Mouse (Mus musculus): ENCODE results near the gene Zfp593. TPM values are rescaled to one million over a fixed set of nuclear protein-coding genes. Genes with fewer than 3 reads are reported as not detected.

The Zfp593 gene
- polyA plus RNA-seq, 1 experiment from 2014 or later = 12.6 TPM

GRCm38 (mm10) chr4:134258354-134258753 lies 13.0 kb upstream of the Zfp593 start:
- H3K36me3 ChIP-seq (ENCODE audit: control insufficient read depth, insufficient read depth, low read length) = no peaks in the 10 kb centered on the region
- H3K27ac ChIP-seq (ENCODE audit: low read length) = peak overlapping the region; percentile 73
- H3K4me1 ChIP-seq (replicated peaks; ENCODE audit: control insufficient read depth, insufficient read depth, low read length) = peaks cover 28% of the 10 kb centered on the region
- peaks cover 9% of the 10 kb centered on the region for H3K27me3 ChIP-seq (ENCODE audit: control insufficient read depth, insufficient read depth, low read depth, low read length)
- no peak overlapping the region for H3K4me3 ChIP-seq (ENCODE audit: low read length)
- no peaks in the 10 kb centered on the region for H3K9me3 ChIP-seq (ENCODE audit: control insufficient read depth, low read length)
- no peak overlapping the region for H3K9ac ChIP-seq (ENCODE audit: low read length)
- ATAC-seq (ENCODE audit: low read depth) = 0 out of 2 replicates have a peak, but pooled peaks have one; percentile 24
- H3K4me2 ChIP-seq (ENCODE audit: low read depth, low read length) = peak overlapping the region; percentile 4
- WGBS = 33% methylated on average over 11 of the region's 11 CpGs

DNA sequence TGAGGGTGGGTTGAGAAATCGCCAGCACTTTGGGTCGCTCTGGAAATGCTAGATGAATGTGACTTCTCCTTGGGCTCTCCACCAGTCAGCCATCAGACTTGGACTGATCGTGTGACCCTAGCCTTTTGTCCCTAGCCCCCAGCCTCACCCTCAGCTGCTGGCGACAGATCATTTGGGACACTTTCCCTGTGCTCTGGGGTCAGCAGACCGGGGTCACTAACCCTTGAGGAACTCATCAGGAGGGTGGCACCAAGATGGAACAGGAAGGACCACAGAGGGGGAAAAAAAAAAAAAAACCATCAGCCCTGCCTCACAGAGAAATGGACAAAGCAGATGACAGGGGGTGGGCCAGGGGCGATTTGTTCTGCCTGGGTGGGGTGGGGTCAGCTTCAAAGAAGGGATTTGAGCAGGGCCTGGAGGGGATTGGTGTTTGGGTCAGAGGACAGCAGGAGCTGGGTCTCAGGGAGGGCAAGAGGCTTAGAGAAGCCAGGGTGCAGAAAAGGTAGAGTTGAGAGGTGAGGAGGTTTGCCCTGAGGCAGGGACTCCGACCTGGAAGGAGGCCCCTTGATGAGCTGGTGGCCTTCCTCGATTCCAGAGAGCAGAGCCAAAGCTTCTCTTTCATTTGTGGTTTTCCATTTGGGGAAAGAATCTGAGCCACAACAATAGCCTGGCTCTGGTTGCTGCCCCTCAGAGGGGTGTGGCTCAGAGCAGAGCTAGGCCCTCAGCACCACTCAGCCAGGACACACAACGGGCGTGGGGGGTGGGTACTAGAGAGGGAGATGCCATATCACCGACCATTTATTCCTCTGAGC lies 12.0 kb upstream of the Zfp593 start:
- peak; percentile 21; the same call in 1 of the 2 replicates for ATAC-seq (ENCODE audit: low read depth)
- H3K9ac ChIP-seq (ENCODE audit: low read length) = no peak overlapping the region
- peaks cover 28% of the 10 kb centered on the region for H3K4me1 ChIP-seq (replicated peaks; ENCODE audit: control insufficient read depth, insufficient read depth, low read length)
- peaks cover 18% of the 10 kb centered on the region for H3K27me3 ChIP-seq (ENCODE audit: control insufficient read depth, insufficient read depth, low read depth, low read length)
- WGBS = 28% methylated on average over 11 of the region's 11 CpGs
- no peak overlapping the region for H3K4me2 ChIP-seq (ENCODE audit: low read depth, low read length)
- H3K27ac ChIP-seq (ENCODE audit: low read length) = peak overlapping the region; percentile 73
- no peak overlapping the region for H3K4me3 ChIP-seq (ENCODE audit: low read length)
- no peaks in the 10 kb centered on the region for H3K36me3 ChIP-seq (ENCODE audit: control insufficient read depth, insufficient read depth, low read length)
- H3K9me3 ChIP-seq (ENCODE audit: control insufficient read depth, low read length) = no peaks in the 10 kb centered on the region

DNA sequence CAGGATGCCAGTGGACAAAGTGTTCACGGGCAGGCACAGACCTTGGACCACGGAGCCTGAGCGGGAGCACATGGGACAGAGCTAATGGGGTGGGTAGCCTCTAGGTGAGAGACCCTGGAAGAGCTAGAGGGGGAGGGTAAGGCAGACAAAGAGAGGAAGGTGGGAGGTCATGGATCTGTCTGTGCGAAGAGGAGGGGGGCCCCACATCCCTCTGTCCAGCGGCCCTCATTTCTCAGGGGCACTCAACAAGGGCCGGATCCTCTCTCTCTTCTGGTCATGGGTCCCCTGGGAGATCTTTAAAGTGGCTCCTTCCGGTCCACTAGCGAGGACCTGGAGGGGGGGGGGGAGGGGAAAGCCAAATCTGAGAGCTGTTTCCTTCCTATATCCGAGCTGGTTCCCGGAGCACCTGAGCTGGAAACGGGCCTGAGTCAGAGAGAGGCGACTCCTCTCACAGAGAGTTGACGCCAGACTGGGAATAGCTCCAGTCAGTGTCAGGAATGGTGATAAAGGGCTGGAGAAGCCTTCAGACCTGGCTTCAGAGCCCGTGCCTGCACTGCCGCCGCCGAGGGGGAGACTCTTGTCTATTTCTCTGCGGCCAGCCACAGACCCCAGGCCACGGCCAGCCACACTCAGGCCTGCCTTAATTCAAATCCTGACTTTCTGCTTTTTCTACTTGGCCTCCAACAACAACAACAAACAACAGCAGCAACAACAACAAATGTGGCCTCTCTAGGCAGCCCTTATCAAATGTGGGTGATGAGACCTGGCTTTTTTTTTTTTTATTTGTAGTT lies 11.2 kb upstream of the Zfp593 start:
- Histone ChIP-seq H3K4me1 (replicated peaks; ENCODE audit: control insufficient read depth, insufficient read depth, low read length) (peaks cover 35% of the 10 kb centered on the region), H3K4me3 (ENCODE audit: low read length) (no peak overlapping the region), H3K27ac (ENCODE audit: low read length) (peak overlapping the region; percentile 58), H3K9ac (ENCODE audit: low read length) (no peak overlapping the region), H3K9me3 (ENCODE audit: control insufficient read depth, low read length) (no peaks in the 10 kb centered on the region), H3K27me3 (ENCODE audit: control insufficient read depth, insufficient read depth, low read depth, low read length) (peaks cover 26% of the 10 kb centered on the region), H3K4me2 (ENCODE audit: low read depth, low read length) (no peak overlapping the region), H3K36me3 (ENCODE audit: control insufficient read depth, insufficient read depth, low read length) (no peaks in the 10 kb centered on the region)
- ATAC-seq (ENCODE audit: low read depth) = peak; percentile 21; the same call in 1 of the 2 replicates
- WGBS = 19% methylated on average over 19 of the region's 19 CpGs

GRCm38 (mm10) chr4:134255854-134256253 lies 10.5 kb upstream of the Zfp593 start:
- Histone ChIP-seq H3K9me3 (ENCODE audit: control insufficient read depth, low read length) (no peaks in the 10 kb centered on the region), H3K4me2 (ENCODE audit: low read depth, low read length) (no peak overlapping the region), H3K4me1 (replicated peaks; ENCODE audit: control insufficient read depth, insufficient read depth, low read length) (peaks cover 40% of the 10 kb centered on the region), H3K36me3 (ENCODE audit: control insufficient read depth, insufficient read depth, low read length) (no peaks in the 10 kb centered on the region), H3K27me3 (ENCODE audit: control insufficient read depth, insufficient read depth, low read depth, low read length) (peaks cover 34% of the 10 kb centered on the region), H3K9ac (ENCODE audit: low read length) (0 out of 2 replicates have a peak overlapping the region, but pooled peaks have one; percentile 31), H3K4me3 (ENCODE audit: low read length) (no peak overlapping the region), H3K27ac (ENCODE audit: low read length) (peak overlapping the region; percentile 58)
- ATAC-seq (ENCODE audit: low read depth) = peak; percentile 27; the same call in 1 of the 2 replicates
- WGBS = 34% methylated on average over 4 of the region's 4 CpGs

GRCm38 (mm10) chr4:134254835-134255234 lies 9.4 kb upstream of the Zfp593 start:
- peaks cover 44% of the 10 kb centered on the region for H3K27me3 ChIP-seq (ENCODE audit: control insufficient read depth, insufficient read depth, low read depth, low read length)
- no peaks in the 10 kb centered on the region for H3K9me3 ChIP-seq (ENCODE audit: control insufficient read depth, low read length)
- ATAC-seq (ENCODE audit: low read depth) = no peak

DNA sequence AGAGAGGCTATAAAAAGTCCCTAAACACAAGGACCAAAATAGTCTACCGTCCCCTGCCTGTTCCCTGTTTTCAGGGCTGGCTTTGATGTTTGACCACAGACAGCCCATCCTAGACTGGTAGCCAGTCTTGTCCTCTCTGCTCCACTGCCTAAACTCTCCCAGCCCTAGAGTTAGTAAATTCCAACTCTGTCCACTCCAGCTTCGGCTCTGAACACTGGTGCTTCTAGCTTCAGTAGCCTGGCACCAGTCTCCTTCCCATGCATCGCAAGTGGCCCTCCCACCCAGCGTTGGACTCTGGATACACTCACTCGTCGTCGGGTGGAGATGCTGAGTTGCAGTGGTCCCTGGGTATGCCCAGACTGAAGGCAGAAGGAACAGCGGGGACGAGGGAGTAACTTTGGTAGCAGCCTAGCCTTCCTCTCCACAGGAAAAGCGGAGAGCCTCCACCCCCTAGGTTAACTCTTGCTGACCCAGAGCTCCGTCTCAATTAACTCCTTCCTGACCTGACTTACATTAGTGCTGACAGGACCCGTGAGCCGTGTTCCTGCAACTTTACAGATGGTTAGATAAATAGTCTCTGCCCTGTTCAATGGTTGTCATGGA lies 8.4 kb upstream of the Zfp593 start, which contains the start of gene Grrp1:
TSS of gene Grrp1 (minus strand) at position 385 of the 603 bp plus-strand sequence.
- H3K4me2 ChIP-seq (ENCODE audit: low read depth, low read length) = peak within 1 kb of the TSS; percentile 86
- 2% methylated on average over 13 of the region's 13 CpGs for WGBS
- no peaks in the 10 kb centered on the region for H3K36me3 ChIP-seq (ENCODE audit: control insufficient read depth, insufficient read depth, low read length)
- no peak for ATAC-seq (ENCODE audit: low read depth)
- H3K9me3 ChIP-seq (ENCODE audit: control insufficient read depth, low read length) = no peaks in the 10 kb centered on the region
- H3K27me3 ChIP-seq (ENCODE audit: control insufficient read depth, insufficient read depth, low read depth, low read length) = peaks cover 50% of the 10 kb centered on the region
- H3K4me3 ChIP-seq (ENCODE audit: low read length) = peak within 1 kb of the TSS; percentile 51
- H3K4me1 ChIP-seq (replicated peaks; ENCODE audit: control insufficient read depth, insufficient read depth, low read length) = peaks cover 46% of the 10 kb centered on the region
- H3K27ac ChIP-seq (ENCODE audit: low read length) = peak within 1 kb of the TSS; percentile 77
- peak within 1 kb of the TSS; percentile 61 for H3K9ac ChIP-seq (ENCODE audit: low read length)

More at GRCm38 (mm10) chr4:134254835-134255234, 9.4 kb upstream of the Zfp593 start:
- no peak overlapping the region for H3K4me3 ChIP-seq (ENCODE audit: low read length)
- H3K4me2 ChIP-seq (ENCODE audit: low read depth, low read length) = no peak overlapping the region
- H3K4me1 ChIP-seq (replicated peaks; ENCODE audit: control insufficient read depth, insufficient read depth, low read length) = peaks cover 42% of the 10 kb centered on the region
- no peak overlapping the region for H3K27ac ChIP-seq (ENCODE audit: low read length)
- WGBS = 50% methylated on average over 3 of the region's 3 CpGs
- no peak overlapping the region for H3K9ac ChIP-seq (ENCODE audit: low read length)
- H3K36me3 ChIP-seq (ENCODE audit: control insufficient read depth, insufficient read depth, low read length) = no peaks in the 10 kb centered on the region

DNA sequence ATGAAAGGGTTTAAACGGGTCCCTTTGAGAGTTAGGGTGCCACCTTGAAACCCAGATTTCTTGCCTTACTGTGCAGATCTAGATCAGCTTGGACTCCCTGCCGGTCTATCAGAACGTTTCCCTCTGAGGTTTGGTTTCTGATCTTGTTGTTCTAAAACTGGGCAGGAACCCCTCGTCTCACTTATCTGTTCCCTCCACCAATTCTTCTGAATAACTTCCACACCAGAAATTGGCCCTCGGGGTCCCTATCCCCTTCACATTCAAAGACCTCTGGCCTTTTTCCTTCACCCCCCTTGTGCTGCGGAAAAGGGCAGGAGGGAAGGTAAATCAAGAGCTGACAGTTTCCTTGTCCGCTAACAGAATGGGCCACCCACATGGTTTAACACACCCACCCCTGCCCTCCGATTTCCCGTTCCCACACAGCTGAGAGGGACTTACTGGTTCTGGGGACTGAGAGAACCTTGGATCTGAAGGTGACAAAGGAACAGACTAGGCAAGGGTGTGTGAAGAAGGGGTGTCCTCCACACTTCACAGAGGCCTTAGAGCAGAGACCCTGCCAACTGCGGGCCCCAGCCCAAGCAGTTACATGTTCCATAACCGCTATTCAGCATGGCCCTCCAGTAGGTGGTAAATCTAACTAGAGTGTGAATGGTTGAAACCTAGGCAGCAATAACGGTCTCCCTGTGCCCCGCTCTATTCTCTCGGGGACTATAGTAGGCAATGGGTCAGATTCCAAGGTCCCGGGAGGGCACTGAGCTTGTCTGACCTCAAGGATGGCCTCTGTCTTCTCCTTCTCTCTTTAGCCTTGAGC lies 7.7 kb upstream of the Zfp593 start:
- H3K9ac ChIP-seq (ENCODE audit: low read length) = peak overlapping the region; percentile 61
- peak overlapping the region; percentile 77 for H3K27ac ChIP-seq (ENCODE audit: low read length)
- no peak for ATAC-seq (ENCODE audit: low read depth)
- WGBS = 20% methylated on average over 15 of the region's 15 CpGs
- H3K9me3 ChIP-seq (ENCODE audit: control insufficient read depth, low read length) = no peaks in the 10 kb centered on the region
- peaks cover 40% of the 10 kb centered on the region for H3K4me1 ChIP-seq (replicated peaks; ENCODE audit: control insufficient read depth, insufficient read depth, low read length)
- H3K4me2 ChIP-seq (ENCODE audit: low read depth, low read length) = peak overlapping the region; percentile 86
- H3K36me3 ChIP-seq (ENCODE audit: control insufficient read depth, insufficient read depth, low read length) = no peaks in the 10 kb centered on the region
- H3K4me3 ChIP-seq (ENCODE audit: low read length) = peak overlapping the region; percentile 51
- H3K27me3 ChIP-seq (ENCODE audit: control insufficient read depth, insufficient read depth, low read depth, low read length) = peaks cover 50% of the 10 kb centered on the region

GRCm38 (mm10) chr4:134252131-134252910 lies 6.9 kb upstream of the Zfp593 start:
- peak overlapping the region; percentile 77 for H3K27ac ChIP-seq (ENCODE audit: low read length)
- ATAC-seq (ENCODE audit: low read depth) = peak; percentile 36
- H3K9me3 ChIP-seq (ENCODE audit: control insufficient read depth, low read length) = no peaks in the 10 kb centered on the region
- peak overlapping the region; percentile 86 for H3K4me2 ChIP-seq (ENCODE audit: low read depth, low read length)
- H3K9ac ChIP-seq (ENCODE audit: low read length) = peak overlapping the region; percentile 61
- peaks cover 34% of the 10 kb centered on the region for H3K4me1 ChIP-seq (replicated peaks; ENCODE audit: control insufficient read depth, insufficient read depth, low read length)
- no peaks in the 10 kb centered on the region for H3K36me3 ChIP-seq (ENCODE audit: control insufficient read depth, insufficient read depth, low read length)
- H3K4me3 ChIP-seq (ENCODE audit: low read length) = peak overlapping the region; percentile 51
- peaks cover 54% of the 10 kb centered on the region for H3K27me3 ChIP-seq (ENCODE audit: control insufficient read depth, insufficient read depth, low read depth, low read length)
- 18% methylated on average over 22 of the region's 22 CpGs for WGBS

Data from lung, embryonic 16.5 days (tissue).